Mouse (Mus musculus): Measurements from ENCODE around the gene Pde2a.

Gene Pde2a

DNA sequence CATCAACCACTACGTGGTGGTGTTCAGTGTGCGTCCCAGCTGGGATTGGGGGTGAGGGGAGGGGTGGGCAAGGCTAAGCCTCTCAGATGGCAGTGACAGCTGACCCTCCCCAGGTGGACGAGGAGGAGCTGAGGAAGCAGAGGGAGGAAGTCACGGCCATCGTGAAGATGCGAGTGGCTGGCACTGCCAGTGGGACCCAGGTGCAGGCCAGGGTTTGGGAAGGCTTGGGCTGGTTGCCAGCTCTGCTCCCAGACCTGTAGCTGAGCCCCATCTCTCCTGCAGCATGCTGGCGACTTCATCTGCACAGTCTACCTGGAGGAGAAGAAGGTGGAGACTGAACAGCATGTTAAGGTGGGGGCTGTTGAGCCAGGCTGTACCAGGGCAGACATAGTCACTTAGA is 20.0 kb upstream of the Pde2a start:
- no peak for DNase-seq (ENCODE audit: low read depth, low spot score)

DNA sequence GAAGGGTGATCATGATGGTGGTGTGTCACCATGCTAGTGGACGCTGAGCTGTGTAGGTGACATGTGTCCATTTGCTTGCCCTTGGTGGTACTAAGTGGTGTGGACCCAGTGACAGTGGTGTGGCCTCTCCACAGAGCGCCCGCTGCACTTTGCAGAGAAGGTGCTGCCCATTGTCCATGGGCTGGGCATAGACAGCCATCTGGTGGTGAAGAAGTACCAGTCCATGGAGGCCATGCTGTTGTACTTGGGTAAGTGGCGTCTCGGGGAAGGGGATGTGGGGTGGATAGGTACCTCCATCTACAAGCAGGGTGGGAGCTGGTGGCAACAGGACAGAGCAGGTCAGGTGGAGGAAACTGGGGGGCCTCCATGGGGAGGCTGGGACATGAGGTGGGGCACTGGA is 17.7 kb upstream of the Pde2a start:
- no peak for DNase-seq (ENCODE audit: low read depth, low spot score)

DNA sequence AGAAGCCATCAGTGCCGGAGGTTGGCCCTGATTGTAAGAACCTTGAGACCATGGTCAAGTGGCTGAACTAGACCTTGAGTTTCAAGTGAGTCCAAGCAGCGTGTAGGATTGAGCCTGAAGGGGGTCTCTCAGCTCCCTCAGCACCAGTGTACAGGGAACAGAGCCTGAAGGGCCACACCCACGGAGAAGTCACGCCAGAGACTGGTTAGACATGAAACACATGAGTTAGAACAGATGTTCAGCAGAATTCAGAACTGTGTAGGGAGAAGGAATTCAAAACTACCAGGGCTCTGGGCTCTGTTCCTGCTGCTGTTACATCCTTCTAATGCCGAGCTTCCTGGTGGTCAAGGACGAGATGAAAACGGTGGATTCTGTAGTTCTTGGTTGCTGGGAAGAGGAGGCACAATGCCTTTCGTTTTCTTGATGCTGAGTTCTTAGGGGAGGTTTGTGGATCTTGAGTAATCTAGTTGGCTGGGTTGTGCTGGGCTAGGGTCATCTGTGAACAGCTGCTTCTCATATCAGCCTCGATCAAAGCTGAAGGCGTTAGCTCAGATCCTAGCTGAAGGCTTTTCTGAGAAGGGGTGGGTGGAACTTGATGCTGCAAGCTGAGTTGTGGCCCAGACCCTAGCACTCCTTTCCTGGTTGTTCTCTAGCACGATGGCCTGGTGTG is 11.1 kb upstream of the Pde2a start, which contains the start of gene Gm45837:
TSS of gene Gm45837 (plus strand) at position 620 of the 670 bp plus-strand sequence.
- no peak for DNase-seq (ENCODE audit: low read depth, low spot score)

DNA sequence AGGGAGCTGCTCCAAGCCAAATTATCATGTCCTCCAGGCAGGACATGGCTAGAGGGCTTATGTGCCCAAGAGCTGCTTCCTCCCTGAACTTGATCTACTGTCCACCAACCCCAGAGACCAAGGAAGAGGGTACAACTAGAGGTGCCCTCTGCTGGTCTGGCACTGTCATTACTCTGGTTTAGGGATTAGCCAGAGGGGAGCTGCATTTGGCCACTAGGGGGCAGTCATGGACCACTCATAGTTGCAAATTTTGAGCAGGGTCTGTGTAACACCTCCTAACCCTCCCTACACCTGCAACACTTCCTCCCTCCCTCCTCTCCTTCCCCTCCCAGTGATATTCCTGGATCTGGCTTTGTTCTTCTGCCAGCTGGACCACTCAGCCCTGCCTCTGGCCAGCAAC is 8.7 kb upstream of the Pde2a start:
- DNase-seq (ENCODE audit: low read depth, low spot score): peak; percentile 81

DNA sequence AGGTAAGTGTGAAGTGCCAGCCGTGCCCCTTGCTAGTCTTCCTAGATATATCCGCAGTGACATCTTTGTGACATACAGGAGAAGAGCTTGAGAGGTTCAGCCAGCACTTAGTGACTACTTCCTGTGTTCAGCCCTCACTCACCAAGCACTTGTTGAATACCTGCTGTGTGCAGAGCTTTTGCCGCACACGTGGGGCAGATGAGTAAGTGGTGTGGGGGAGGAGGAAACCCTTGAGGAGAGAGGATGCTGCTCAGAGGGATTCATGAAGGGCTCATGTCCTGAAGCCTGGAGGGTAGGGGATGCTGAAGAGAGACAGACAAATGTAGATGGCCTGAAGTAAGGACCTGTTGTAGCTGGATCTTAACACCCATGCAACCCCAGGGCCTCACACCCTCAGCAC is 7.3 kb upstream of the Pde2a start:
- no peak for DNase-seq (ENCODE audit: low read depth, low spot score)

DNA sequence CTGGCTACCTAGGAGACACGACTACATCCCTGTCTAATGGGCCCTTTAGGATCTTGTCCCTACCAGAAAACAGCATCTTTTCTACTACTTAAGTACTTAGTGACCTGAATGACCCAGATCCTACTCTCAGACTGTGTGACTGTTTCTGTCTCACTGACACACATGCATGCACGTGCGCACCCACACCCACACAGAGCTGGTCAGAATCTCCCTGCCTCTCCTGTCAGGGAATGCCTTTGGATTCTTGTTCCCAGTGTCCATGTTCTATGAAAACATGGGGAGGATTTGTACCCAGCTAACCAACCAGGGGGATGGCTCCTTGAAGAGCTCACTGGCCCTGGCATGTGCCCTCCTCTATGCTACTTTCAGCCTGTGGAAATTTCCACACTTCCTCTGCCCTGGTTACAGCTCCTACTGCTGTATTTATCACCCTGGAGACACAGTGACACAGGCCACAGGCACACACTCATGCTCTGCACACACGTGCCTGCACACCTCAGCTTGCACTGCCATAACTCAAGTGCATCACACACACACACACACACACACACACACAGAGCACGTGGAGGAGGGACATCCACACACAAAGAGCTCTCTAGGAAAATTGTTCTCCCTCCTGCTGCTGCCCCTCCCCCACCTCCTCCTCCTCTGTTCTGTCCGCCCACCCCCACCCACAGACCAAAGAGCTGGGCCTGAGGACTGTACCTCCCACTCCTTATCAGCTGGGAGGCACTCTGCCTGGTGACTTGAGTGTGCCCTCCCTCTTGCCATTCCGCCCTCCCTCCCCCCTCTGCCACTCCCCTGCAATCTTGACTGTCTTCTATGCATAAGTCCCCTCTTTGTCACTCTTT is 6.6 kb upstream of the Pde2a start:
- DNase-seq (ENCODE audit: low read depth, low spot score): no peak

DNA sequence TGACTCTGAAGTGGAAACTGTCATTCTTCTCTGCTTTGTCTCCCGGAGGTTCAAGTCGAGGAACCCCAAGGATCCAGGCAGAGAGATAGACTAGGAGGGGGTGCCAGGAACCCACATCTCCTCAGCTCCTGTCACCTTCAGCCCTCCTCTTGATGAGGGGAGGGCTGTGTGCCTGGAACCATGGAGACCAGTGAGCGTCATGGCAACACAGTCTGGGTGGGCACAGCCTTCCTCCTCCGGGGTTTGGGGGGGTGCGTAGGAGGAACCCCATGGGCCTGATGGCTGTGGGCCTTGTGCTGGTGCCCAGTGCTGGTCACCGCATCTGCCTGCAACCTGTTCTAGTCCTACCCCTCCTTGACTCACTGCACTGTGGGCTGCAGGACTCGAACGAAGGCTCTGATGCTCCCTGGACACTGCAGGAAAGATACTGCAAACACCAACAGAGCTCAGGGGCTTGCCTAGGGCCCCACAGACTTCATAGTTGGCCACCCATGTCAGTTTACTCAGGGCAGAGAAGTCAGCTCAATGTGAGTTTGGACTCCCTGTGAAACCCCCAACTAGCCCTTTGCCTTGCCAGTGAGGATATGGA is 5.9 kb upstream of the Pde2a start:
- no peak for DNase-seq (ENCODE audit: low read depth, low spot score)

DNA sequence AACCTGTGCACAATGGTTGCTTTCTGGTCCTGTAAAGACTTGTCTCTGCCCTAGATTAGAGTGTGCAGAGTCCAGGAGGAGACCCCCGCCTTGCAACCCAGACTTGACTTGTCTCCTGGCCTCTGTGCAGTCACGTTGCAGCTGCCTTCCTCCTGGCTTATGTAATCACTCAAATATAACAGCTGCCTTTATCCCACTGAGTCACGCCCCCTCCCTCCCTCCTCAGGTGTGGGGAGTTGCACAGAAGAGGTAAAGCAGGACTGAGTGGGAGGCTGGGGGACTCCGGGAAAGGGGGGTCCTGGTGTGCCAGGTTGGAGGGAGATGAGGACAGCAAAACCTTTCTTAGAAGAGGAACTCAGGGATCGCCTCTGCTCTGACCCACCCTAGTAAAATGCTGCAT is 5.1 kb upstream of the Pde2a start:
- no peak for DNase-seq (ENCODE audit: low read depth, low spot score)

DNA sequence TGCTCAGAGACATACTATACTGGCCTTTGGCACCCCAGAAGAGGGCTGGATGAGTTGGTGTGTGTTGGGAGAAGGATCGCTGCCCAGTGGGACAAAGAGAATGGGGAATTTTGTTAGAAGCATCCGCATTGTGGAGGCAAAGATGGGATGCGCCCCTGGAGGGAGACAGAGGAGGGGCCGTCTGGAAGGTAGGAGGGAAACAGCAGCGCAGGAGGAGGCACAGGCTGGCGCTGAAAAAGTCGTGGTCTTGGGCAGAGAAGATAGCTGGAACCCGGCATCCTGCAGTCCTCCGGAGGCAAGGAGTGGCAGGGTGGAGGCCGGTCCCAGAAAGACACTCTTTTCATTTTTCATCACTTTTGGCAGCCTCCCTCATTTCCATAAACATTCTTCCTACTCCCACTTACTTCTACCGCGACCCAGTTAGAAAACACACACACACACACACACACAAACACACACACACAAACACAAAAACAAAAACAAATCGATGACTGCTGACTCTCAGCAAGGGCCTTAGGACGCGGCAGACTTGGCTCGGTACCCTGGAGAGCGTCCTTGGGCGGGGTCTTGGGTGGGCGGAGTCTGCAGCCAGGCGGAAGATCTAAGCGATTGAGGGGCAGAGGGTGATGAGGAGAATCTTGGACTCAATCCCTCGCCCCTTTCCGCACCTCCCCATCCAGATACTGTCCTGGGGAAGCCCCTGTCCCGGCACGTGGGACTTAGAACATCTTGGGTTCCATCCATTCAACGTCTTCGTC is 2.3 kb upstream of the Pde2a start:
- DNase-seq (ENCODE audit: low read depth, low spot score): no peak

DNA sequence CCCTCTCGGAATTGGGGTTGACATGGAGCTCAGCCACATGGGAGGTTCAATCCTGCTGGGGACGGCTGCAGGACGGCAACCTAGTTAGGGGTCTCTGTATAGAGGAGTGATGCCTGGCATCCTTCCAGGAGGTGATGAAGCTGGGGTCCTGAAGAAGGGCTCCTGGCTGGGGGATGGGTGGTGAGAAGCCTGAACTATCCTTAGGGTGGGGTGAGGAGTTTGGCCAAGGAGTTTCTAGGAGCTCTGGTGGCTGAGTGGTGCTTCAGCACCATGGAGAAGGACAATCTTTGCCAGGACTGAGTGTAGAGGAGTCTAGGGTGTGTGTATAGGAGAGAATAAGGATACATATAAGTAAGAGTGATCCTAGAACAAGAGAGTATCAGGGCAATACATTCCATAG is 578 bp downstream of the Pde2a start:
- no peak for DNase-seq (ENCODE audit: low read depth, low spot score)

DNA sequence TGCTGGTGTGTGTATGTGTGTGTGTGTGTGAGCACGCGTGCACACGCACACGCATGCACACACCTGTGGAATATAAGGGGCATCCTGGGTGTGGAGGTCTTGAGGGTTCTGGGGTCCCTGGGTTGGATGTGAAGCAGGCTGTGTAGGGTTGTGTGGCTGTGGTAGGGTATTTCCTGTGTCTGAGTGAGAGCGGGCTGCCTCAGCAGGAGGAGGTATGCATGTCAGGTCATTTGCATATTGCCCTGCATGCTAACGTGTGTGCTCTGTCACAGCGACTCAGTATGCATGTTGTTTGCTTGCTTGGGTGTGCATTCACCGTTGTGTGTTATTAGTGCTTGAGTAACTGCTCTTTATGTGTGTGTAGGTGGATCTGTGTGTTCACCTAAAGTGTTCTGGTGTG is 1.2 kb downstream of the Pde2a start:
- no peak for DNase-seq (ENCODE audit: low read depth, low spot score)

DNA sequence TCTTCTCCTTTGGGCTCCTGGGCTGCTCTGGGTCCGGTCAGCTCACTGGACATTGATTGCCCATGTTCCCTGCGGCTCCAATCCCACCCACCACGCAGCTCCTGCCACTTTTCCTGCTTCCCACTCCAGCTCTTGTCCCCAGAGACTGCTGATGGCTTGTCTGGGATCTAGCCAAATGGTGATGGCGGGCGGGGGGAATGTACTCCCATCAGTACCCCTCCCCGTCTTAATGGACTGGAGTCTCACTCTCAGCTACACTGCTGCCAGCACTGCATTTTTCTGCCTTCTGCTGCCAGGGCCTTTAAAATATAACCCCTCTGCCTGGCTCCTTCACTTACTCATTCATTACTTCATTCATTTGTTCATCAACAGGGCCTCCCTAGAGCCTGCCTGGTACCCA is 2.5 kb downstream of the Pde2a start:
- no peak for DNase-seq (ENCODE audit: low read depth, low spot score)

DNA sequence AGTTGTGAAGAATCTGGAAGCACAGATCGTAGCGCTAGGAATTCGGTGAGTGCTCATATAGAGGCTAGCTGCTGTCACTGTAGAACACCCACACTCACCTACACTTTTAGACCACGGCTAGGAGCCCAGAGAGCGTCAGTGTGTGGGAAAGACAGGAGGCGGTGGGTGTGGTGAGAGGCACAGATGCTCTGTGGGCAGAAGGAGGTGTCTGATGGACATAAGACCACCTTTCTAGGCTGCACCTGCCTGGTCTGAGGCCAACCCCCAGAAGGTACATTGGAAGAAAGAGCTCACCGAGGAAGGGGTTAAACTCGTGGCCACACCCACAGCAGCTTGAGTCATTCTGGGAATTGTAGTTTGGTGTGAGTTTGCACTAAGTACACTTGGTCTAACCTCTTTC is 5.2 kb downstream of the Pde2a start:
- DNase-seq (ENCODE audit: low read depth, low spot score): no peak

DNA sequence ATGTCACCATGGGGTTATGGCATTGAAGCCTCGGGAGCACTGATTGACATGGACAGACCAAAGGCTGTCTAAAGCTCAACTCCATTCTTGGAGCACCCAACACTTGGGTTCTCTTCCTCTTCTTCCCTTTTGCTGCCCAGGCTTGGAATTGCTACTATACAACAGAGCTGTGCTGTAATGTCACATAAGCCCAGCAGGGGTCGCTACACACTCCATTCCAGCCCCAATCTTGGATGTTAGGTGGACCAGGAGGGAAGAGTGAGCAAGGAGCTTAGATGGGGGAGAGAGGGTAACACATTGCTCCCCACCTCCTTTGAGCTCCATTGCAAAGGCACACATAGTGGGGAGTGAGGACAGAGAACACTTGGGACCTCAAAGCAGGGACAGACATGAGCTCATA is 6.2 kb downstream of the Pde2a start:
- DNase-seq (ENCODE audit: low read depth, low spot score): no peak

DNA sequence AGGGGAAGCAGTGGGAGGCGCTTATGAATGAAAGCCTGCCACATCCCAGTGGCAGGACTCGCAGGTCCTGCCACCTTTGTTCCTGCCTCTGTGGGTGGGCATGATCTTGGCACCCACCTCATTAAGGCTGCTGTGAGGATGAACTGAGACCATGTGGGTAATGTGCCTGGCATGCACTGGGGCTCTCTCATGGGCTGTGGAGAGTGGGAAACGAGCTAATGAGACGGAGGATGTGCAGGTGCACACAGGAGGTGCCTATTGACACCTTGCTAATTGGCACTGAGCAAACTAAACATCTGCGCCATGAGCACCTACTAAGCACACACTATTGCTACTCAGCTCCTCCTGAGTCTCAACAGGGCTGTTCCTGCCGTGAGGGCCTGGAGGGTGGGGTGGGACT is 13.5 kb downstream of the Pde2a start:
- no peak for DNase-seq (ENCODE audit: low read depth, low spot score)

DNA sequence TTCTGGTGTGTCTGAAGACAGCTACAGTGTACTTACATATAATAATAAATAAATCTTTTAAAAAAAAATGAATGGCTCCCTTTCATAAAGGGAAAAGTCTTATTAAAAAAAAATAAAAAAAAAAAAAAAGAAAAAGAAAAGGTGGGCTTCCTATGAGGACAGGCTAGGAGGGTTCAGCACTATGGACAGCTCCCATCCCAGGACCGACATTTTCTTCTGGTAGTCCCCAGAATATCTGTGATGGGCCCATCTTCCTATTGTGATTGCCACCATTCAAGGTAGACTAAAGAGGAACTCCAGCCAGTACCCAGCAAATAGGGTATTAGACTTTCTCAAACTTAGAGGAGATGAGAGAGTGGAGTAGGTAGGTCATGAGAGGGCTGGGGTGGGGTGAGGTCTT is 16.4 kb downstream of the Pde2a start:
- no peak for DNase-seq (ENCODE audit: low read depth, low spot score)

DNA sequence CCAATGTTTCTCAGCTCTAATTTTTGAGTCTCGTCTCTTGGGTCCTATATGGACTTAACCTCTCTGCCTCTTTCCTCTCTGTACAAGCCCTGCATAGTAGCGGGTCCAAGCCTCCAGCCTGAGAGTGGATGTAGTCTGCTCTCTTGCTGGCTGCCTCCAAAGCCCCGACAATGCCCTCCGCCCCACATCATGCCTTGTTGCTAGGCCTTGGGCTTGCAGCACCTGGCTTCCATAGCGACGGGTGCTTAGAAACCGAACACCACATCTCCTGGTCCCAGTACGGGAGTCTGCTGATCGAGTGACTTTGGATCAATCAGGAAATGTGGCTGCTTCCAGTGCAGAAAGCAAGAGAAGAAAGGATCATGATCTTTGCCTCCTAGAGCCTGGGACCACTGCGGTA is 21.6 kb downstream of the Pde2a start:
- DNase-seq (ENCODE audit: low read depth, low spot score): no peak

DNA sequence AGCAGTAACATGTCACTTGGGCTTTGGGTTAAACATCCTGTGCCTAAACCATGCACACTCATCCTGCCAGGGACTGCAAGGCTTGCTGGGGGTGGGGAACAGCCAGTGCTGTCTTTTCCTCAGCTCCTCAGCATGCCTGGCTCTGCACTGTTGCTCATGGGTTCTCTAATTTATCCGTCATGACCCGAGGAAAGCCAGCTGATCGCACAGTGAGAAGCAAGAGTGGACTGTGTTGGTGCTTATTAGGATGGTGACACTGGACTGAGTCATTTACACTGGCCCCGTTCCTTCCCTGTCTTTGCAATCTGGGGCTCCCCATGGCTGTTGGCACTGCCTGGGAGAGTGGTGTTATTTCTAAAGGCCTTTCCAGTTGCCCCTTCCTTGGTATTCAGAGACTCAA is 22.7 kb downstream of the Pde2a start:
- no peak for DNase-seq (ENCODE audit: low read depth, low spot score)

DNA sequence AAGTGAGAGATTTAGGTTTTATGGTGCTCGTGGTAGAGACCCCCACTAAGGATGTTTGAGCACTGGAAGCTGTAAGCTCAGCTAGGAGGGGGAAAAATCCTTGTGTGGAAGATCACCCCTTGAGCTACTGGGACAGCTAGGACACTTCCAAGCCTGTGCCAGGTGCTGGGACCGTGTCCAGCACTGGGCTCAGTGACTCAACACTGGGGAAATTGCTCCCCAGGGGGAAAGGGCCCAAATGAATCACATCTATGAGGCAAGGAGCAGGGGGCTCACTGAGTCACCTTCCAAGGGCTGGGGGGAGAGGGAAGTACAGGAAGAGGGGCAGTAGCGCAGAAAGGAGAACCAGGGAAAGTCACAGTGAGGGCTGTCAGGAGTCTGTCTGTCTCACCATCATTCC is 28.4 kb downstream of the Pde2a start:
- DNase-seq (ENCODE audit: low read depth, low spot score): no peak

DNA sequence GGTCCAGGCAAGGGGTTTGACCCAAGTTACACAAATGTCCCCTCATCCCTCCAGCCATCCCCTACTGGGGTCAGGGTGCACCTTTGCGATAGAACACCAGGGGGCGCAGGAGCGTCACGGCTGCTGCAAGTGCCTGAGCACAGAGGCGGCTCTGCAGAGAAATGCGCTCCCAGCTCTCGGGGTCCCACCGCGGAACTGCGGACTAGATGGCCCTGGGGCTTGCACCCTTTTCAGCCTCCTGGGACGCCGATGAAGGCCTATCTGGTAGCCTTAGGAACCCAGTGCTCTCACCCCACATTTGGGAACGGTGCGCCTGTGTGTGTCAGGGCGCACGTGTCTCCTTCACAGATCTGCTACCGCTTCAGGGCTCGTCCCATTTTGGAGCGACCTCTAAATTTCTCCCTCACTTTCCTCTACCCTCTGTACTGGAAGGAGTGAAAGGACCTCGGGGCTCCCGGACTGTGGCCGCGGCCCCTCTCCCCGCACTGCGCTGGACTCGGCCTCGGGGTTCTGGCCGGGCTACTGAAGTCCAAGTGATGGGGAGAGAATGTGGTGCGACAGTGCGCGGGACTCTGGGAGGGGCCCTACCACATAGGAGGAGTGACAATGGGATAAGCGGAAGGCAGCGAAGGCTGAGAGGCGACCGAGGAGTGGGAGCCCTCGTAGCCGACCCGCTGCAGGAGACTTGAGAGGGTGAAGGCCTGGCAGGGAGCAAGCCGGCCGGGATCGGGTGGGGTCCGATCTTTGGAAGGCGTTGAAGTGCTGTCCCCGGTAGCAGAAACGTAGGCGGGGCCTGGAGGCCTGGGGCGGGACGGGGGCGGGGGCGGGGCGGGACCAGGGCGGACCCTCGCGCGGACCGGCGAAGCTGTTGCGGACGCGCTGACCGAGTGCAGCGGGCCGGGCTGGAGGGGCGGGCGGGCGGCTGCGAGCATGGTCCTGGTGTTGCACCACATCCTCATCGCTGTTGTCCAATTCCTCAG is 29.2 kb downstream of the Pde2a start:
- DNase-seq (ENCODE audit: low read depth, low spot score): peak; percentile 72

DNA sequence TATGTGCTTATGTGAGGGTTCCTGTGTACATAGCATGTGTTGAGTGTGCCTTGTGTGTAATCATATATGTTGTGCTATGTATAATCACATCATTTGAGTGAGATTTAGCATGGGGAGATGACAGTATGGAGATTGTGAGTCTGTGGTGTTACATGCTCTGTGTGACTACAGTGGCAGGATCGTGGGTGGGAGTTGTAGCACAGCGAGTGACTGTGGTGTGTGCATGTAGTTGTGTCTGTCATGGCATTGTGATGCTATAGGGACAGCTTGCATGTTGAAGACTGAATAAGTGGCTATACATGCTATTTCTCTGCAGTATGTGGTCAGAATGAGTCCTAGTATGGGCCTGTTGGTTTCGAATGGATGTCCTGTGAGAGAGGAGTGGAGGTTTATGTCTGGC is 31.2 kb downstream of the Pde2a start:
- no peak for DNase-seq (ENCODE audit: low read depth, low spot score)
